Mouse (Mus musculus): Measurements from ENCODE around the gene Fam78a. TPM values are rescaled to one million over a fixed set of nuclear protein-coding genes. Genes with fewer than 3 reads are reported as not detected.
A peak's percentile ranks its signal among the peaks of the same experiment; 100 is the strongest.

Gene Fam78a
- polyA plus RNA-seq, 1 experiment from 2014 or later: 1.9 TPM

DNA sequence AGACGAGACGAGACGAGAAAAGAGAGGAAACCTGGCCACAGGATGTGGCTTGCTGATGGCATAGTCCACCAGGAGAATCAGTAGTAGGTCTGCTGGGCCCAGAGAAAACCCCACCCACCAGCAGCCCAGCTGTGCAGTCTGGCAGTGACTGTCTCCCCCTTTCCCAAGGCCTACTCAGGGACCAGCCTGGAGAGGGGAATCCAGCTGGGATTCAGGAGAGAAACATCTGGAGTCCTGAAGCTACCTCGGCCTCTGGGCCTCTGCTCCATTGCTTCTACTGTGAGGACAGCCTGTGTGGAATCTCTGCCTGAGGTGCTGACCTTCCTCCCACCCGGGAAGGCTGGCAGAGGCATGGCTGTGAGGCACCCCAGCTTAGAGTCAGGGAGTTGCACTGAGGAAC is 36.5 kb upstream of the Fam78a start:
- Histone ChIP-seq H3K4me3 (no peak overlapping the region), H3K27me3 (no peaks in the 10 kb centered on the region), H3K4me2 (no peak overlapping the region), H3K9ac (no peak overlapping the region), H3K4me1 (0 out of 2 replicates have a peak, but pooled peaks cover 3% of the 10 kb centered on the region), H3K27ac (no peak overlapping the region), H3K9me3 (0 out of 2 replicates have a peak, but pooled peaks cover 2% of the 10 kb centered on the region), H3K36me3 (no peaks in the 10 kb centered on the region)
- no peak for ATAC-seq (ENCODE audit: insufficient number of reproducible peaks, insufficient read depth, low FRiP score, low TSS enrichment, low read depth)
- 47% methylated on average over 5 of the region's 5 CpGs for WGBS

GRCm38 (mm10) chr2:32119802-32120750 is 35.4 kb upstream of the Fam78a start:
- Histone ChIP-seq H3K4me2 (no peak overlapping the region), H3K9me3 (0 out of 2 replicates have a peak, but pooled peaks cover 2% of the 10 kb centered on the region), H3K9ac (no peak overlapping the region), H3K27ac (no peak overlapping the region), H3K4me1 (0 out of 2 replicates have a peak, but pooled peaks cover 3% of the 10 kb centered on the region), H3K36me3 (no peaks in the 10 kb centered on the region), H3K4me3 (no peak overlapping the region), H3K27me3 (no peaks in the 10 kb centered on the region)
- WGBS: 87% methylated on average over 20 of the region's 20 CpGs
- ATAC-seq (ENCODE audit: insufficient number of reproducible peaks, insufficient read depth, low FRiP score, low TSS enrichment, low read depth): no peak

DNA sequence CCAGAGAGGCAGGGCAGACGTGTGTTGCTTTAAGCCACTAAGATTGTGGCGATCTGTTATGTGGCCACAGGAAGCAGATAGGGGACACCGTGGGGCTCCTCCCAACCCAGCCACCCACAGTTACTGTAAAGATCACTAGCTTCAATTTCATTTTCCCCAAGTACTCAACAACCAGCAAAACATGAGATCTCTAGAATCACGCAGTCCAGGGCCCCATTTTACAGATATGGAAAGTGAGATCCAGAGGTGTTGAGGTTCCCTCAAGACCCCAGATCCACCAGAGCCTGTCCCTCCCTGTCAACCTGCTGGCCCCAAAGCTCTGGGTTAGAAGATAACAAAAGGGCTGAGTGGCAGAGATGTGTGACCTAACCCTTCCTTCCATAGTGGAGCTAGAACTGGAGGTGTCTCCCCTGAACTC is 31.2 kb upstream of the Fam78a start:
- ATAC-seq (ENCODE audit: insufficient number of reproducible peaks, insufficient read depth, low FRiP score, low TSS enrichment, low read depth): no peak
- H3K9ac ChIP-seq: no peak overlapping the region
- H3K4me3 ChIP-seq: no peak overlapping the region
- no peaks in the 10 kb centered on the region for H3K4me1 ChIP-seq
- H3K36me3 ChIP-seq: no peaks in the 10 kb centered on the region
- H3K9me3 ChIP-seq: 0 out of 2 replicates have a peak, but pooled peaks cover 2% of the 10 kb centered on the region
- no peaks in the 10 kb centered on the region for H3K27me3 ChIP-seq
- 86% methylated on average over 4 of the region's 4 CpGs for WGBS
- H3K27ac ChIP-seq: no peak overlapping the region
- H3K4me2 ChIP-seq: no peak overlapping the region

GRCm38 (mm10) chr2:32112548-32112947 is 27.9 kb upstream of the Fam78a start:
- no peaks in the 10 kb centered on the region for H3K36me3 ChIP-seq
- H3K4me1 ChIP-seq: no peaks in the 10 kb centered on the region
- 0 out of 2 replicates have a peak, but pooled peaks cover 2% of the 10 kb centered on the region for H3K9me3 ChIP-seq
- no peak overlapping the region for H3K4me2 ChIP-seq
- H3K27ac ChIP-seq: no peak overlapping the region
- no peak for ATAC-seq (ENCODE audit: insufficient number of reproducible peaks, insufficient read depth, low FRiP score, low TSS enrichment, low read depth)
- no peaks in the 10 kb centered on the region for H3K27me3 ChIP-seq
- no peak overlapping the region for H3K9ac ChIP-seq
- WGBS: 77% methylated on average over 2 of the region's 2 CpGs
- H3K4me3 ChIP-seq: no peak overlapping the region

- no peaks in the 10 kb centered on the region for H3K27me3 ChIP-seq
- 100% methylated on average over 1 of the region's 1 CpGs for WGBS
- no peak overlapping the region for H3K9ac ChIP-seq
- no peaks in the 10 kb centered on the region for H3K9me3 ChIP-seq
- no peak for ATAC-seq (ENCODE audit: insufficient number of reproducible peaks, insufficient read depth, low FRiP score, low TSS enrichment, low read depth)
- H3K27ac ChIP-seq: no peak overlapping the region
- no peak overlapping the region for H3K4me2 ChIP-seq
- H3K36me3 ChIP-seq: no peaks in the 10 kb centered on the region
- no peaks in the 10 kb centered on the region for H3K4me1 ChIP-seq
- H3K4me3 ChIP-seq: no peak overlapping the region
Observed at GRCm38 (mm10) chr2:32111268-32111667, 26.6 kb upstream of the Fam78a start.

DNA sequence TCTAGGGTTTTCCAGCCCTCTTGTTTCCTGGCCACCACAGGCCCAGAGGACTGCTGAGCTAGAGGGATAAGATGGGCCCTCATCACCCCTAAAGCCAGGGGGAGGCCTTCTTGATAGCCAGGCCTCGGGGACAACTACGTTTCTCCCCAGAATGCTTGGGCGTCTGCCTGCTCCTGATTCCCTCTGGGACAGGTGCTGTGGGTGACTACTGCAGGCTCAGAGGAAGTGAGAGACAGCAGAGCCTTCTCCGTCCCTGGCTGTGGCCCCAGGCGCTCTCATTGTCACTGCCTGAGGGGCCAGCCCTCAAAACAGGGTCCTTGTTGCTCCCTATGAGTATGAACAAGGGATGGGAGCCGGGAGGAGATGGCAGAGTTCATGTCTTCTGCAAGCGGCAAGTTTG is 21.3 kb upstream of the Fam78a start:
- Histone ChIP-seq H3K27me3 (no peaks in the 10 kb centered on the region), H3K4me2 (no peak overlapping the region), H3K9me3 (no peaks in the 10 kb centered on the region), H3K9ac (no peak overlapping the region), H3K4me3 (no peak overlapping the region), H3K4me1 (no peaks in the 10 kb centered on the region), H3K27ac (no peak overlapping the region), H3K36me3 (no peaks in the 10 kb centered on the region)
- no peak for ATAC-seq (ENCODE audit: insufficient number of reproducible peaks, insufficient read depth, low FRiP score, low TSS enrichment, low read depth)
- 73% methylated on average over 7 of the region's 7 CpGs for WGBS

- 79% methylated on average over 16 of the region's 16 CpGs for WGBS
- Histone ChIP-seq H3K36me3 (no peaks in the 10 kb centered on the region), H3K9ac (no peak overlapping the region), H3K27ac (no peak overlapping the region), H3K9me3 (no peaks in the 10 kb centered on the region), H3K27me3 (no peaks in the 10 kb centered on the region), H3K4me2 (no peak overlapping the region), H3K4me3 (no peak overlapping the region), H3K4me1 (no peaks in the 10 kb centered on the region)
- no peak for ATAC-seq (ENCODE audit: insufficient number of reproducible peaks, insufficient read depth, low FRiP score, low TSS enrichment, low read depth)
Observed at GRCm38 (mm10) chr2:32105117-32105913, 20.7 kb upstream of the Fam78a start.

DNA sequence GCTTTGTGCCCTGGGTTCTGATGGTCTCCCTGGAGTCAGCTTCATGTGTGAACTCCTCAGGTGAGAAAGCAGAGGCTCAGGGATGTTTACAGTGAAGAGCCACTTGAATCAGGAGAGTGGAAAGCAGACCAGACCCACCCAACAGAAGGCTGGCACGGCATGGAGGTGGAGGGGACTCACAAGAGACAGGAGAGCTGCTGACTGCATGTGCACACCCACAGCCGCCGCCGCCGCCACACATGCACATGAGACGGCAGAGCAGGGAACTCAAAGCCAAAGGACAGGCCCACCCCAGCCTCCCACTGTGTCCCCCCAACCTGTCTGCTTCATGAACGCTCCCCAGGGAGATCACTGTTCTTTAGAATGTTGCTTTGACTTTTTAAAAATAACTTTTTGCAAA is 19.5 kb upstream of the Fam78a start:
- H3K4me2 ChIP-seq: no peak overlapping the region
- H3K4me3 ChIP-seq: no peak overlapping the region
- no peaks in the 10 kb centered on the region for H3K9me3 ChIP-seq
- H3K9ac ChIP-seq: no peak overlapping the region
- no peak for ATAC-seq (ENCODE audit: insufficient number of reproducible peaks, insufficient read depth, low FRiP score, low TSS enrichment, low read depth)
- H3K36me3 ChIP-seq: no peaks in the 10 kb centered on the region
- WGBS: 88% methylated on average over 7 of the region's 7 CpGs
- no peaks in the 10 kb centered on the region for H3K27me3 ChIP-seq
- no peaks in the 10 kb centered on the region for H3K4me1 ChIP-seq
- no peak overlapping the region for H3K27ac ChIP-seq

DNA sequence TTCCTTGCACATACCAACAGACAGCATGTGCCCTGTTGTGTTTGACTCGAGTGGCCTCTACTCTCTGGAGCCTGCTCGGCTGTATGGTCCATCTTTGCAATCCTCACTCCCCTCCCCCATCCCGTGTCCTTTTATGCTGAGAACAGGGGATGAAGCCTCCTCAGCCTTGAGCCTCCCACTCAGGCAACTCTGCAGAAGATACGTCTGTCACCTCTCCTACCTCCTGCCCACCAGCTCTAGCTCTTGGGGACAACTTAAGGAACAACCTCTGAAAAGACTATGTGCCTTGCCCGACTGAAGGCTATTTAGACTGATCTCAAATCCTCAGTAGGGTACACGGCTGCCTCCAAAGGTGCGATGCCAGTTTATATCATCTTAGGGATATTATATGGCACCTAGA is 18.9 kb upstream of the Fam78a start:
- no peak overlapping the region for H3K27ac ChIP-seq
- ATAC-seq (ENCODE audit: insufficient number of reproducible peaks, insufficient read depth, low FRiP score, low TSS enrichment, low read depth): no peak
- no peak overlapping the region for H3K9ac ChIP-seq
- 81% methylated on average over 7 of the region's 7 CpGs for WGBS
- H3K4me2 ChIP-seq: no peak overlapping the region
- H3K4me1 ChIP-seq: no peaks in the 10 kb centered on the region
- no peaks in the 10 kb centered on the region for H3K36me3 ChIP-seq
- H3K27me3 ChIP-seq: no peaks in the 10 kb centered on the region
- no peak overlapping the region for H3K4me3 ChIP-seq
- H3K9me3 ChIP-seq: no peaks in the 10 kb centered on the region

DNA sequence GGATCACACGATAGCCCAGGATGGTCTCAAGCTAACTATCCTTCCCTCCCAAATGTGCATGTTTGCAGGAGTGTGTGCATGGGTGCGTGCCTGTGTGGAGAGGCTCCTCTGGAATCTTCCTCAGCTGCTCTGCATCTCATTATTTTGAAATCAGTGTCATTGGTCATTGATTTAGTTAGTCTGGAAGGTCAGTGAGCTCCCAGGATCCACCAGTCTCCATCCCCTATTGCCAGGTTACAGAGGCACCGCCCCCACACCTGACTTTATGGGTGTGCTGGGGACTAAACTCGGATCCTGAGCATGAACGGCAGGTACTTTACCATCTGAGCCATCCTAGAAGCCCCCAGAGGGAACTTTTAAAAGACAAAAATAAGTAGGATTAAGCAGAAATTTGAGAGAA is 18.3 kb upstream of the Fam78a start:
- no peak overlapping the region for H3K4me2 ChIP-seq
- WGBS: 50% methylated on average over 5 of the region's 5 CpGs

DNA sequence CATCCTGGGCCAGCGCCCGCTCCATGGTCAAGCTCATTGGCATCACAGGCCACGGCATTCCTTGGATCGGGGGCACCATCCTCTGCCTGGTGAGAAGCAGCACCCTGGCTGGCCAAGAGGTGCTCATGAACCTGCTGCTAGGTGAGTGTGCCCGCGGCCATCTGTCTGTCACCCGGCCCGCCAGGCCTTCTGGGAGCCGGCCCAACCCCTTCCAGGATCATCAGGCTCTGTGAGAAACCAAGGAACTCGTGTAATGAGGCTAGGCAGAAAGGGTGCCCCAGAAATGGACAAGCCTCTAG is 11.4 kb upstream of the Fam78a start:
- Histone ChIP-seq H3K27me3 (0 out of 2 replicates have a peak, but pooled peaks cover 4% of the 10 kb centered on the region), H3K9ac (peak overlapping the region; percentile 69), H3K36me3 (no peaks in the 10 kb centered on the region), H3K27ac (no peak overlapping the region), H3K9me3 (no peaks in the 10 kb centered on the region), H3K4me2 (peak overlapping the region; percentile 59), H3K4me1 (peaks cover 13% of the 10 kb centered on the region), H3K4me3 (peak overlapping the region; percentile 36)
- WGBS: 82% methylated on average over 10 of the region's 10 CpGs
- ATAC-seq (ENCODE audit: insufficient number of reproducible peaks, insufficient read depth, low FRiP score, low TSS enrichment, low read depth): no peak

More for the DNA sequence above, 18.3 kb upstream of the Fam78a start:
- Histone ChIP-seq H3K9ac (no peak overlapping the region), H3K4me3 (no peak overlapping the region), H3K4me1 (no peaks in the 10 kb centered on the region), H3K27me3 (no peaks in the 10 kb centered on the region), H3K36me3 (no peaks in the 10 kb centered on the region), H3K27ac (no peak overlapping the region), H3K9me3 (no peaks in the 10 kb centered on the region)
- ATAC-seq (ENCODE audit: insufficient number of reproducible peaks, insufficient read depth, low FRiP score, low TSS enrichment, low read depth): no peak

All from embryonic facial prominence, embryonic 13.5 days (tissue).